22 mouse cellular contexts compared by ENCODE assay signal in genomic region chr1:124002797-124003196, GRCm38 (mm10). TPM values are rescaled to one million over a fixed set of nuclear protein-coding genes. Genes with fewer than 3 reads are reported as not detected.
A peak's percentile ranks its signal among the peaks of the same experiment; 100 is the strongest.
DNase-seq lines count a peak whose midpoint lies in the region; ATAC-seq and TF ChIP-seq lines count a peak whose summit lies in the region.
"Had no signal": no experiment of that assay in that cellular context is flagged by ENCODE, and none has a peak within 500 bp of the region (broad histone marks: within the 10 kb centered on the region; RNA-seq: fewer than 3 reads in every experiment).

No protein-coding gene starts in this region.

- no peaks in the 10 kb centered on the region for H3K36me3 ChIP-seq in embryonic facial prominence, embryonic 14.5 days (ENCODE audit: control insufficient read depth, insufficient read depth, low read length)
- H3K36me3 ChIP-seq in embryonic facial prominence, embryonic 10.5 days (replicated peaks), result no peaks in the 10 kb centered on the region
- H3K36me3 ChIP-seq in intestine, embryonic 15.5 days, result no peaks in the 10 kb centered on the region
- H3K36me3 ChIP-seq in intestine, postnatal 0 days (ENCODE audit: control insufficient read depth, insufficient read depth), result no peaks in the 10 kb centered on the region
- H3K36me3 ChIP-seq in intestine, embryonic 16.5 days (ENCODE audit: control insufficient read depth, insufficient read depth, low read length), result no peaks in the 10 kb centered on the region
- H3K36me3 ChIP-seq: forebrain, embryonic 12.5 days; G1E; heart, embryonic 13.5 days; hindbrain, embryonic 15.5 days had no signal

- DNase-seq in embryonic facial prominence, embryonic 14.5 days (ENCODE audit: low spot score), result peak; percentile 40
- DNase-seq in embryonic facial prominence, embryonic 10.5 days (ENCODE audit: low spot score), result no peak
- DNase-seq in brain, adult 2 months (ENCODE audit: low read depth, low spot score), result peak; percentile 27
- DNase-seq in right cerebral cortex, adult 18-20 months, result no peak
- DNase-seq in cerebellum, adult 2 months, result no peak
- DNase-seq: adrenal gland, adult 8-10 months; adrenal gland, postnatal 36 days; B cell, adult 2 months; cerebellum, adult 18-20 months; cerebellum, postnatal 10 days; gastrocnemius, postnatal 36 days; heart, adult 11 months; heart, postnatal 36 days had no signal

- no peak overlapping the region for H3K4me3 ChIP-seq in embryonic facial prominence, embryonic 14.5 days (ENCODE audit: low read depth, low read length)
- H3K4me3 ChIP-seq in embryonic facial prominence, embryonic 10.5 days, result no peak overlapping the region
- no peak overlapping the region for H3K4me3 ChIP-seq in intestine, embryonic 15.5 days (replicated peaks)
- no peak overlapping the region for H3K4me3 ChIP-seq in intestine, postnatal 0 days (ENCODE audit: low read depth, low read length)
- H3K4me3 ChIP-seq in intestine, embryonic 16.5 days (ENCODE audit: low read length), result no peak overlapping the region
- H3K4me3 ChIP-seq in cerebellum, adult 2 months (replicated peaks; ENCODE audit: insufficient read depth, low read depth, low read length), result no peak overlapping the region
- H3K4me3 ChIP-seq: forebrain, embryonic 12.5 days; heart, embryonic 13.5 days; hindbrain, embryonic 15.5 days had no signal

- ATAC-seq in embryonic facial prominence, embryonic 14.5 days (ENCODE audit: low read depth), result no peak
- ATAC-seq in intestine, embryonic 15.5 days, result peak; percentile 56
- ATAC-seq in intestine, postnatal 0 days, result no peak
- ATAC-seq in intestine, embryonic 16.5 days, result peak; percentile 46
- ATAC-seq: CD4-positive, CD25-positive, alpha-beta regulatory T cell, adult 4 months had no signal

- 63% methylated on average over 6 of the region's 6 CpGs for WGBS in embryonic facial prominence, embryonic 14.5 days
- WGBS in embryonic facial prominence, embryonic 10.5 days, result 85% methylated on average over 6 of the region's 6 CpGs
- WGBS in intestine, embryonic 15.5 days, result 36% methylated on average over 6 of the region's 6 CpGs
- WGBS in intestine, postnatal 0 days, result 41% methylated on average over 6 of the region's 6 CpGs
- 35% methylated on average over 6 of the region's 6 CpGs for WGBS in intestine, embryonic 16.5 days
- 67% methylated on average over 6 of the region's 6 CpGs for WGBS in cerebellum, adult 2 months

- no peak overlapping the region for H3K4me2 ChIP-seq in embryonic facial prominence, embryonic 14.5 days (ENCODE audit: low read depth, low read length)
- H3K4me2 ChIP-seq in intestine, embryonic 15.5 days (replicated peaks), result no peak overlapping the region
- H3K4me2 ChIP-seq in intestine, postnatal 0 days (replicated peaks; ENCODE audit: low read depth), result no peak overlapping the region
- H3K4me2 ChIP-seq in intestine, embryonic 16.5 days (ENCODE audit: low read depth, low read length), result no peak overlapping the region
- H3K4me2 ChIP-seq: forebrain, embryonic 12.5 days; heart, embryonic 13.5 days; hindbrain, embryonic 15.5 days had no signal

- H3K9me3 ChIP-seq in embryonic facial prominence, embryonic 14.5 days (ENCODE audit: control insufficient read depth, low read length), result no peaks in the 10 kb centered on the region
- H3K9me3 ChIP-seq in embryonic facial prominence, embryonic 10.5 days, result no peaks in the 10 kb centered on the region
- no peaks in the 10 kb centered on the region for H3K9me3 ChIP-seq in intestine, embryonic 15.5 days
- H3K9me3 ChIP-seq in intestine, postnatal 0 days (ENCODE audit: control insufficient read depth), result no peaks in the 10 kb centered on the region
- H3K9me3 ChIP-seq in intestine, embryonic 16.5 days (ENCODE audit: control insufficient read depth, low read length), result no peaks in the 10 kb centered on the region
- H3K9me3 ChIP-seq: forebrain, embryonic 12.5 days; G1E; heart, embryonic 13.5 days; hindbrain, embryonic 15.5 days had no signal

- H3K4me1 ChIP-seq in embryonic facial prominence, embryonic 14.5 days (ENCODE audit: control insufficient read depth, insufficient read depth, low read length), result no peaks in the 10 kb centered on the region
- no peaks in the 10 kb centered on the region for H3K4me1 ChIP-seq in embryonic facial prominence, embryonic 10.5 days
- H3K4me1 ChIP-seq in intestine, embryonic 15.5 days (replicated peaks), result no peaks in the 10 kb centered on the region
- H3K4me1 ChIP-seq in intestine, postnatal 0 days (replicated peaks; ENCODE audit: control insufficient read depth, insufficient read depth, low read length), result no peaks in the 10 kb centered on the region
- no peaks in the 10 kb centered on the region for H3K4me1 ChIP-seq in intestine, embryonic 16.5 days (ENCODE audit: control insufficient read depth, insufficient read depth, low read length)
- H3K4me1 ChIP-seq in cerebellum, adult 2 months (ENCODE audit: control insufficient read depth, insufficient read depth, low read length), result no peaks in the 10 kb centered on the region
- H3K4me1 ChIP-seq: forebrain, embryonic 12.5 days; heart, embryonic 13.5 days; hindbrain, embryonic 15.5 days had no signal

- H3K9ac ChIP-seq in embryonic facial prominence, embryonic 14.5 days (ENCODE audit: low read depth, low read length), result no peak overlapping the region
- H3K9ac ChIP-seq in intestine, embryonic 15.5 days, result no peak overlapping the region
- no peak overlapping the region for H3K9ac ChIP-seq in intestine, postnatal 0 days (ENCODE audit: low read depth, low read length)
- H3K9ac ChIP-seq in intestine, embryonic 16.5 days (ENCODE audit: low read depth, low read length), result no peak overlapping the region
- H3K9ac ChIP-seq: forebrain, embryonic 12.5 days; heart, embryonic 13.5 days; hindbrain, embryonic 15.5 days had no signal

- no peaks in the 10 kb centered on the region for H3K27me3 ChIP-seq in embryonic facial prominence, embryonic 14.5 days (replicated peaks; ENCODE audit: control insufficient read depth, insufficient read depth, low read length)
- no peaks in the 10 kb centered on the region for H3K27me3 ChIP-seq in embryonic facial prominence, embryonic 10.5 days (replicated peaks; ENCODE audit: low read depth, poor library complexity, severe bottlenecking)
- H3K27me3 ChIP-seq in intestine, embryonic 15.5 days (replicated peaks), result no peaks in the 10 kb centered on the region
- no peaks in the 10 kb centered on the region for H3K27me3 ChIP-seq in intestine, postnatal 0 days (replicated peaks; ENCODE audit: control insufficient read depth, insufficient read depth, low read length)
- no peaks in the 10 kb centered on the region for H3K27me3 ChIP-seq in intestine, embryonic 16.5 days (replicated peaks; ENCODE audit: control insufficient read depth, insufficient read depth, low read length)
- H3K27me3 ChIP-seq in cerebellum, adult 2 months (ENCODE audit: control insufficient read depth, insufficient read depth, low read length), result no peaks in the 10 kb centered on the region
- H3K27me3 ChIP-seq: forebrain, embryonic 12.5 days; heart, embryonic 13.5 days; hindbrain, embryonic 15.5 days had no signal

- no peak for TF ChIP-seq POLR2A in cerebellum, adult 2 months (IDR thresholded peaks at IDR 0.05; ENCODE audit: borderline replicate concordance, insufficient read depth, low read length)

- no peak overlapping the region for H3K27ac ChIP-seq in embryonic facial prominence, embryonic 14.5 days (replicated peaks; ENCODE audit: low read depth, low read length)
- H3K27ac ChIP-seq in embryonic facial prominence, embryonic 10.5 days (replicated peaks), result no peak overlapping the region
- H3K27ac ChIP-seq in intestine, embryonic 15.5 days, result no peak overlapping the region
- H3K27ac ChIP-seq in intestine, postnatal 0 days (ENCODE audit: low read depth, low read length), result no peak overlapping the region
- H3K27ac ChIP-seq in intestine, embryonic 16.5 days (ENCODE audit: low read length), result no peak overlapping the region
- H3K27ac ChIP-seq in cerebellum, adult 2 months (ENCODE audit: insufficient read depth, low read length), result no peak overlapping the region
- H3K27ac ChIP-seq: forebrain, embryonic 12.5 days; heart, embryonic 13.5 days; hindbrain, embryonic 15.5 days had no signal

- no peak for TF ChIP-seq CTCF in intestine, postnatal 0 days (IDR thresholded peaks at IDR 0.05; ENCODE audit: low read depth)
- TF ChIP-seq CTCF in cerebellum, adult 2 months (IDR thresholded peaks at IDR 0.05; ENCODE audit: borderline replicate concordance, insufficient read depth, low read depth, low read length), result no peak

RNA-seq across cellular contexts. Expression of gene Dpp10, which starts 42.6 kb away (rescaled TPM):
- polyA plus RNA-seq in embryonic facial prominence, embryonic 14.5 days (2014; fragmentation: Nextera tagmentation; extraction: Ambion mirVana), result 0.90 and 1.3 TPM in 2 replicates
- 0.03 and 0.11 TPM in 2 replicates for polyA plus RNA-seq in embryonic facial prominence, embryonic 10.5 days (2016; fragmentation: Nextera tagmentation; extraction: Ambion mirVana)
- 0.68 and 0.75 TPM in 2 replicates for polyA plus RNA-seq in intestine, embryonic 15.5 days (2015; fragmentation: Nextera tagmentation; extraction: Ambion mirVana)
- 0.38 and 0.51 TPM in 2 replicates for polyA plus RNA-seq in intestine, postnatal 0 days (2015; fragmentation: Nextera tagmentation; extraction: Ambion mirVana)
- polyA plus RNA-seq in intestine, embryonic 16.5 days (2015; fragmentation: Nextera tagmentation; extraction: Ambion mirVana), result 0.71 and 0.79 TPM in 2 replicates
- polyA plus RNA-seq in cerebellum, adult 2 months (2012; rRNA removed), result 51.7 and 60.5 TPM in 2 replicates
- polyA plus RNA-seq: G1E; heart, postnatal 0 days had no signal

Comparison
In these comparisons a context has a peak if more than half of its experiments do, and no peak if none do; other contexts are left out.
1. ATAC-seq: peak in intestine, embryonic 15.5 days (single experiment) and intestine, embryonic 16.5 days (single experiment); none in embryonic facial prominence, embryonic 14.5 days (single experiment) and intestine, postnatal 0 days (single experiment).
2. DNase-seq: peak in embryonic facial prominence, embryonic 14.5 days (single experiment) and brain, adult 2 months (single experiment); none in embryonic facial prominence, embryonic 10.5 days (single experiment), right cerebral cortex, adult 18-20 months (single experiment) and cerebellum, adult 2 months (0 of 2).
3. RNA of gene Dpp10, which starts 42.6 kb away (polyA plus RNA-seq): 51.7 to 60.5 TPM in cerebellum, adult 2 months; 0.90 to 1.3 TPM in embryonic facial prominence, embryonic 14.5 days, 0.71 to 0.79 TPM in intestine, embryonic 16.5 days, 0.68 to 0.75 TPM in intestine, embryonic 15.5 days, 0.38 to 0.51 TPM in intestine, postnatal 0 days and 0.03 to 0.11 TPM in embryonic facial prominence, embryonic 10.5 days; every median in the first group is over 10 times any median in the second.